Mouse (Mus musculus): ENCODE data around the gene Ptprq. TPM values are rescaled to one million over a fixed set of nuclear protein-coding genes. Genes with fewer than 3 reads are reported as not detected.
A peak's percentile ranks its signal among the peaks of the same experiment; 100 is the strongest.

The Ptprq gene
- total RNA-seq, 2 experiments from 2014 or later = 0.05 to 0.09 TPM

GRCm38 (mm10) chr10:107473497-107473896 lies 246.4 kb downstream of the Ptprq start:
- intact Hi-C loops (cut with DNase I) = no loop called here
- no peak overlapping the region for H3K4me3 ChIP-seq
- DNase-seq (ENCODE audit: extremely low spot score in 1 of 2, low spot score in 2 of 2) = no peak
- H3K27ac ChIP-seq = no peak overlapping the region
- peak; percentile 43 for TF ChIP-seq CTCF (IDR thresholded peaks at IDR 0.05)

GRCm38 (mm10) chr10:107471712-107472111 lies 248.1 kb downstream of the Ptprq start:
- Histone ChIP-seq H3K27ac (no peak overlapping the region), H3K4me3 (no peak overlapping the region)
- DNase-seq (ENCODE audit: extremely low spot score in 1 of 2, low spot score in 2 of 2) = no peak
- intact Hi-C loops (cut with DNase I) = no loop called here
- no peak for TF ChIP-seq CTCF (IDR thresholded peaks at IDR 0.05)

- H3K27ac ChIP-seq = no peak overlapping the region
- intact Hi-C loops (cut with DNase I) = no loop called here
- H3K4me3 ChIP-seq = no peak overlapping the region
- no peak for TF ChIP-seq CTCF (IDR thresholded peaks at IDR 0.05)
- no peak for DNase-seq (ENCODE audit: extremely low spot score in 1 of 2, low spot score in 2 of 2)
Observed at GRCm38 (mm10) chr10:107467819-107468218, 252.0 kb downstream of the Ptprq start.

Small RNA genes lying within 50 kb of the gene (microRNA-seq; reads per million reads assigned to microRNA genes)
- gene Gm44403 = 0 reads per million in 2 experiments

Other genes starting within 250 kb of the Ptprq start
- not detected for gene Myf5, start 233.9 kb downstream of the Ptprq start, total RNA-seq (2021)
- not detected for gene Myf6, start 225.3 kb downstream of the Ptprq start, total RNA-seq (2021)
- gene Otogl, start 192.1 kb upstream of the Ptprq start, total RNA-seq (2021) = under 1 TPM; 0.14 to 0.16 TPM